Mouse (Mus musculus) lung, embryonic 15.5 days (tissue): Measurements from ENCODE around the gene Rsad1. TPM values are rescaled to one million over a fixed set of nuclear protein-coding genes. Genes with fewer than 3 reads are reported as not detected.

Experiments
- ATAC-seq: fragments of 200-750 bp; cut with Nextera tagmentation; 2 replicates; pipeline ENCODE4 v1.8.0; 2017; ENCODE audit warnings: moderate number of reproducible peaks, borderline replicate concordance; ENCODE audit not compliant: low FRiP score, low TSS enrichment; ENCODE audit errors: extremely low read depth
- H3K27ac ChIP-seq: fragments of 300-500 bp; sonication (generic); 2 replicates; pipeline ENCODE4 v1.5.1; 2015; ENCODE audit warnings: moderate library complexity, mild to moderate bottlenecking, inconsistent platforms
- H3K27me3 ChIP-seq: fragments of 300-500 bp; sonication (generic); 2 replicates; pipeline ENCODE4 v1.6.1; 2015; ENCODE audit warnings: inconsistent platforms
- H3K36me3 ChIP-seq: fragments of 300-500 bp; sonication (generic); 2 replicates; pipeline ENCODE4 v1.6.1; 2015; ENCODE audit warnings: inconsistent platforms
- H3K4me1 ChIP-seq: fragments of 300-500 bp; sonication (generic); 2 replicates; pipeline ENCODE4 v1.6.1; 2015; ENCODE audit warnings: inconsistent platforms
- H3K4me2 ChIP-seq: fragments of 300-500 bp; sonication (generic); 2 replicates; pipeline ENCODE4 v1.6.1; 2015; ENCODE audit warnings: inconsistent platforms, mild to moderate bottlenecking, moderate library complexity
- H3K4me3 ChIP-seq: fragments of 300-500 bp; sonication (generic); 2 replicates; pipeline ENCODE4 v1.5.1; 2015; ENCODE audit warnings: mild to moderate bottlenecking, inconsistent platforms
- H3K9ac ChIP-seq: fragments of 300-500 bp; sonication (generic); 2 replicates; pipeline ENCODE4 v1.6.1; 2015; ENCODE audit warnings: inconsistent platforms
- H3K9me3 ChIP-seq: fragments of 300-500 bp; sonication (generic); 2 replicates; pipeline ENCODE4 v1.6.1; 2016; ENCODE audit warnings: inconsistent platforms
- WGBS: fragments of 180-500 bp; shearing (Covaris S2); methylation state at CpG from one replicate; pipeline ENCODE4 v1.1.7; 2015; 5-methylcytosine and 5-hydroxymethylcytosine counted together
- polyA plus RNA-seq: library from polyadenylated mRNA; unstranded; fragments of >200 nt; fragmentation: Nextera tagmentation; extraction: Ambion mirVana; gene quantifications from 2 replicates; pipeline ENCODE4 v1.2.1, GENCODE M21; 2015

The Rsad1 gene
- polyA plus RNA-seq, 1 experiment from 2014 or later, result 3.2 TPM

GRCm38 (mm10) chr11:94513452-94513851 is 35.6 kb downstream of the Rsad1 start:
- 0 out of 2 replicates have a peak, but pooled peaks cover 8% of the 10 kb centered on the region for H3K4me1 ChIP-seq
- no peak overlapping the region for H3K27ac ChIP-seq
- no peaks in the 10 kb centered on the region for H3K27me3 ChIP-seq
- no peaks in the 10 kb centered on the region for H3K36me3 ChIP-seq
- H3K9ac ChIP-seq, result no peak overlapping the region
- WGBS, result 19% methylated on average over 9 of the region's 9 CpGs
- ATAC-seq, result peak; percentile 52; the same call in 1 of the 2 replicates
- no peak overlapping the region for H3K4me3 ChIP-seq
- H3K4me2 ChIP-seq, result no peak overlapping the region
- no peaks in the 10 kb centered on the region for H3K9me3 ChIP-seq

- Histone ChIP-seq H3K4me2 (no peak overlapping the region), H3K27ac (no peak overlapping the region), H3K36me3 (no peaks in the 10 kb centered on the region), H3K9ac (no peak overlapping the region), H3K4me1 (0 out of 2 replicates have a peak, but pooled peaks cover 2% of the 10 kb centered on the region), H3K27me3 (no peaks in the 10 kb centered on the region), H3K9me3 (no peaks in the 10 kb centered on the region), H3K4me3 (no peak overlapping the region)
- 55% methylated on average over 10 of the region's 10 CpGs for WGBS
- no peak for ATAC-seq
Measured at GRCm38 (mm10) chr11:94508976-94509375, 40.1 kb downstream of the Rsad1 start.

DNA sequence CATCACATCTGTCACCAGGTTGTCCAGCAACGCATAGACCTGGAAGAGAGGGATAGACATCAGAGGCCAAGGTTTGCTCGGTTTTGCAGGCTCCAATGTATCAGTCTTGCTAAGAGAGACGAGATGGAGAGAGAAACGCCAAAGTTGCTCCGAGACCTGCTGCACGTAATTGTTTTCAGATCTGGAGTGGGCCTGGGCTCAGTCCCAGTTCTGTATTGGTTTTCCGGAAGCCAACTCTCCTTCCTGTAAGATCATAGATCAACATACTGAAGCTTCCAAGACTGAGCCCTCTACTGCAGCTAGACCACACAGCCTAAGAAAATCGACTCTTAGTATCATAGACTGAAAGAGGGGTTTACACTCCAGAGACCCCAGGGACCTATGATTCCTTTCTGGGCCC is 47.6 kb downstream of the Rsad1 start:
- H3K36me3 ChIP-seq, result no peaks in the 10 kb centered on the region
- no peaks in the 10 kb centered on the region; the same call in 1 of the 2 replicates for H3K27me3 ChIP-seq
- H3K4me3 ChIP-seq, result no peak overlapping the region
- no peak for ATAC-seq
- H3K4me2 ChIP-seq, result no peak overlapping the region
- H3K27ac ChIP-seq, result no peak overlapping the region
- H3K4me1 ChIP-seq, result peaks cover 31% of the 10 kb centered on the region
- no peak overlapping the region for H3K9ac ChIP-seq
- 73% methylated on average over 8 of the region's 8 CpGs for WGBS
- H3K9me3 ChIP-seq, result no peaks in the 10 kb centered on the region

- Histone ChIP-seq H3K27ac (peak overlapping the region; percentile 96), H3K4me2 (peak overlapping the region; percentile 58), H3K27me3 (no peaks in the 10 kb centered on the region; the same call in 1 of the 2 replicates), H3K9me3 (no peaks in the 10 kb centered on the region), H3K9ac (no peak overlapping the region), H3K4me3 (peak overlapping the region; percentile 42), H3K36me3 (no peaks in the 10 kb centered on the region), H3K4me1 (peaks cover 31% of the 10 kb centered on the region)
- no peak for ATAC-seq
- WGBS, result 17% methylated on average over 8 of the region's 8 CpGs
Measured at GRCm38 (mm10) chr11:94500362-94500761, 48.7 kb downstream of the Rsad1 start.

DNA sequence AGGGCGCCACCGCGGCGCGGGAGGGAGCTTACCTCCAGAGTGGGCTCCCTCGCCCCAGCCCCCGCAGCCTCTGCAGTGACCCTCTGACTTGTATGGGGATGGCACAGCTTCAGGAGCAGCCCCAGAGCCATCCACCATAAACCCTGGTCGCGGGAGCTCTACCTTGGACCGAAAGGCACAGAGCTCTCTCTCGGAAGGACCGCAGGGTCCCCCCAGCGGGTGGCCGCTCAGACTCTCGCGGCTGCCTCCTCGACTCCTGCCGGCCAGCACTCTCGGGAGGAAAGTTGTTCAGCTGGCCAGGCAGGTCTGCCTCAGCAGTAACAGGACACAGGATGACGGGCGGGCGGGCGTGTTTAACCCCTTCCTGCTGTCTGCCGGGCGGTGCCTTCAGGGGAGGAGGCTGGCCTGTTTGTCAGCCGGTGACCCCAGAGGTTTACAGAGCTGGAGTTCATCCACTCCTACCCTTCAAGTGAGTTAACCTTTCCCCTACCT is 49.3 kb downstream of the Rsad1 start, which contains the start of gene Epn3:
Gene Epn3 (minus strand): TSS at position 314 of the 492 bp plus-strand sequence.
- Histone ChIP-seq H3K4me2 (peak within 1 kb of the TSS; percentile 58), H3K9ac (peak within 1 kb of the TSS; percentile 56), H3K27ac (peak within 1 kb of the TSS; percentile 96), H3K36me3 (no peaks in the 10 kb centered on the region), H3K4me3 (peak within 1 kb of the TSS; percentile 42), H3K27me3 (no peaks in the 10 kb centered on the region; the same call in 1 of the 2 replicates), H3K9me3 (no peaks in the 10 kb centered on the region), H3K4me1 (peaks cover 36% of the 10 kb centered on the region)
- under 1% methylated on average over 25 of the region's 26 CpGs for WGBS
- ATAC-seq, result peak; percentile 64

DNA sequence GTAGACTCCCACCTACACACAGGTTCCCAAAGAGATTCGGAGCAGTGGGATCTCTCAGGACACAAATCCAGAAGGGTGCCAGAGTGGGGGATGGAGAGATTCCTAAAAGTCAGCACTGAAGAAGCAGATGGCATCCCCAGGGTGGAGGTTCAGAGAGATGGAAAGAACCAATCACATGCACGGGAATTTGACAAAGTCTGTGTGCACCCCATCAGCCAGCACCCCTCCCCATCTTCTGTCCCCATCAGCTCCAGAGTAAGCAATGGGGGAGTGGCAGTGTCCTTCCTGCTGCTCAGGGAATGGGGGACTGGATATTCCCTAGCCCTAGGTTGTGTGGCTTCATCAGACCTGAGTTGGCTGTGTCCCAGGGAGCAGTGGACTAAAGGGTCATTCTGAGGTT is 50.0 kb downstream of the Rsad1 start:
- H3K4me1 ChIP-seq, result peaks cover 42% of the 10 kb centered on the region
- no peak for ATAC-seq
- H3K9ac ChIP-seq, result peak overlapping the region; percentile 56

DNA sequence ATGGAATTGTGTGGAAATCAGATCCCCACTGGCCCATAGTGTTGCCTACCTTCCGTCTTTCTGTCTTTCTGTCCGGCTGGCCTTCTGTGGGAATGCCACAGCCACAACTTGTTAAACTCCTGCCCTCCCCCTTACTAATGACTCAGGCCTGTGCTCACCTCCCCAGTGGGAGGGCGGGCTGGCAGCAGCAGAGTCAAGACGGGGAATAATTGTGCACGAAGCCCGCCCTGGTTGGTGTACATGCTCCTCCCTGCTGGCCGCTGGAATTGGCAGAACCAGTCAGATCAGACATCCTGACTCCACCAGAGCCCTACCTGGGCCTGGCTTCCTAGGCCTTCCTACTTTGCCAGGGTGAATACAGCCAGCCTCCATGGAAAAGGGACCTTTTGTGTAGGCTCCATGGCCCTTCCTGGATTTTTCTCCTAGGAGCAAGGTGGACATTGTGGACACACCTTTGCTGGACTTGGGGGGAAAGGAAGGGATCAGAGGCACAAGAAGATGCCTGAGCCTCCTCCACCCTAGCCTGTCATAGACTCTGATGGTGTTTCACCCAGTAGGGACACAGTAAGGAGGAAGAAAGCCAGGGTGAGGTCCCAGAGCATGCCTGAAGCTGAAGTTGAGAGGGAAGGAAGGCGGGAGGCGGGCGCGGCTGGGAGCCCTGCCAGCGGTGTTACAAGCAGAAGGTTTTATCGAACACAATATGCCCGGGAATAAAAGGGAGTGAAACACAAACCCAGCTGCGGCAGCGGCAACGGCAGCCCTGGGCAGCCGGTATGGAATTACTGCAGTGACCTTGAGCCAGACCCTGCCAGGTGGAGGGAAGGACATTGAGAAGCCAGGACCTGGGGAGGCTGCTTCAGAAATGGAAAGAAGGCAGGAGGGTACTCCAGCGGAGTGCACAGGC is 50.7 kb downstream of the Rsad1 start:
- Histone ChIP-seq H3K4me3 (peak overlapping the region; percentile 42), H3K9ac (peak overlapping the region; percentile 56), H3K4me2 (peak overlapping the region; percentile 58), H3K27me3 (no peaks in the 10 kb centered on the region; the same call in 1 of the 2 replicates), H3K27ac (peak overlapping the region; percentile 96), H3K4me1 (peaks cover 47% of the 10 kb centered on the region), H3K36me3 (no peaks in the 10 kb centered on the region), H3K9me3 (no peaks in the 10 kb centered on the region)
- ATAC-seq, result peak; percentile 31; the same call in 1 of the 2 replicates
- whole genome bisulfite sequencing, result 19% methylated on average over 19 of the region's 19 CpGs

More for the DNA sequence above, 50.0 kb downstream of the Rsad1 start:
- Histone ChIP-seq H3K27ac (peak overlapping the region; percentile 96), H3K9me3 (no peaks in the 10 kb centered on the region), H3K36me3 (no peaks in the 10 kb centered on the region), H3K27me3 (no peaks in the 10 kb centered on the region; the same call in 1 of the 2 replicates), H3K4me2 (peak overlapping the region; percentile 58), H3K4me3 (peak overlapping the region; percentile 42)
- 7% methylated on average over 2 of the region's 2 CpGs for WGBS

DNA sequence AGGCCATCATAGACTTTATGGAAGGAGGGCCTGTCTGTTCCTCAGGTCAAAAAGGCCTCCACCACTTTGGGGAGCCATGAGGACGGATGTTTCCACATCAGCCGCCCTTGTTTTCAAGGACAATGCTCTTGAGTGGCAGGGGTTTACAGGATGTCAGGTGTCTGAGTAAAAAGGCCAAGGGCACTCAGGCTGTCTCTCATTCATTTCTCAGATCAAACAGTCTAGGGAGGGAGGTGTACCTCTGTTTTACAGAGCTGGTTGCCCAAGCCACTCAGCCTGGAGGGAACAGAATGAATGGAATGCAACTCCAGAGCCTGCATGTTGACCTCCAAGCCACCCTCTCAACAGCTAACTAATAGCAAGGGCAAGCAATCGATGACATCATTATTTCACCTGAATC is 53.6 kb downstream of the Rsad1 start:
- H3K27me3 ChIP-seq, result peaks cover 21% of the 10 kb centered on the region; the same call in 1 of the 2 replicates

GRCm38 (mm10) chr11:94491749-94492099 is 57.3 kb downstream of the Rsad1 start:
- Histone ChIP-seq H3K4me1 (peaks cover 36% of the 10 kb centered on the region), H3K27me3 (peaks cover 21% of the 10 kb centered on the region; the same call in 1 of the 2 replicates), H3K36me3 (no peaks in the 10 kb centered on the region), H3K27ac (no peak overlapping the region), H3K4me3 (peak overlapping the region; percentile 41; the same call in 1 of the 2 replicates), H3K4me2 (peak overlapping the region; percentile 71), H3K9ac (no peak overlapping the region), H3K9me3 (no peaks in the 10 kb centered on the region)
- ATAC-seq, result no peak
- 65% methylated on average over 7 of the region's 7 CpGs for WGBS

More for the DNA sequence above, 53.6 kb downstream of the Rsad1 start:
- Histone ChIP-seq H3K4me3 (no peak overlapping the region), H3K36me3 (no peaks in the 10 kb centered on the region), H3K4me1 (peaks cover 61% of the 10 kb centered on the region), H3K9me3 (no peaks in the 10 kb centered on the region), H3K9ac (no peak overlapping the region), H3K27ac (peak overlapping the region; percentile 77), H3K4me2 (no peak overlapping the region)
- no peak; the same call in 1 of the 2 replicates for ATAC-seq
- 58% methylated on average over 3 of the region's 3 CpGs for WGBS

GRCm38 (mm10) chr11:94491035-94491748 is 57.9 kb downstream of the Rsad1 start:
- Histone ChIP-seq H3K36me3 (no peaks in the 10 kb centered on the region), H3K4me1 (peaks cover 36% of the 10 kb centered on the region), H3K27ac (no peak overlapping the region), H3K9me3 (no peaks in the 10 kb centered on the region), H3K4me3 (peak overlapping the region; percentile 41), H3K9ac (peak overlapping the region; percentile 33; the same call in 1 of the 2 replicates), H3K27me3 (peaks cover 26% of the 10 kb centered on the region), H3K4me2 (peak overlapping the region; percentile 71)
- 10% methylated on average over 55 of the region's 55 CpGs for WGBS
- no peak for ATAC-seq
